8 mouse cellular contexts compared by ENCODE assay signal in the genomic region with DNA sequence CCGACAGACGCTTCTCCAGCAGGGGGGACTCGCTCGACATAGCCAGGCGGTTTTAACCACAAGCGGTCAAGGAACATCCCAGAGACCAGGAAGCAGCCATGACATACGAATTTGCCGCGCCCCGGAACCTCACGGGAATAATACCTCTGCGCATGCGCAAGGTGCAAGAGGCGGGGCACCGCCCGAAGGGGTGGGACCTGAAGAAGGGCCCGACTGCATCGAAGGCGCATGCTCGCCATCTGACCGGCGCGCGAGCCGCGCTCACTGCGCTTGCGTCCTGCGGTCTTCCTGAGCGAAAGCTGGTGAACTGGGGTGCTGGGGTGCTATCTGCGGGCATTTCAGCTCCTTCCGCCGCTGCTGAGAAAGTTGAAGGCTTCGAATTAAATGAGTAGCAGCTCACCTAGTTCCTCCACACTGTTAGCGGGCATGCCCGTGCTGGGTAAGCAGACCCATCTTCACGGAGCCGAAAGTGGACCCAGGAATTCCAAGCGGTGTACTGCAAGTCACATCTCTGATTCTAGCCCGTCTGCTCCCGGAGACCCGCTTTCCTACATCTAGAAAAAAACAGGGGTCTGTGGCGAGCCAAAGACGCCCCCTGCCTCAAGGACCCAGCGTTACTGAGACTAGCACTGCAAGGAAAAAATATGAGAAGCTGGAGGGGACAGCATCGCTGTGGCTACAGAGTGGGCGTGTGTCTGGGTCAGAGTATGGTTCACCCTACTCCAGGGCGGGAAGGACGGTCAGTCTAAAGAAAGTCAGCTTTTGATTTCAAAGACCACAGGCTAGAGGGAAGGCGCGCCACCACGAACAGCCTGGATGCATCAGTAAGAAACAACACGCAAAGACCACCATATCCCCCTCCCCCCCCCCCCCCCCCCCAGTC. TPM values are rescaled to one million over a fixed set of nuclear protein-coding genes. Genes with fewer than 3 reads are reported as not detected.
DNase-seq lines count a peak whose midpoint lies in the region; ATAC-seq lines count a peak whose summit lies in the region.

Gene Mis18a, minus strand, starts transcription at position 172 of the 883 bp plus-strand sequence.

- H3K27ac ChIP-seq in hindbrain, embryonic 15.5 days (replicated peaks) = peak within 1 kb of the TSS; percentile 69

- under 1% methylated on average over 53 of the region's 53 CpGs for WGBS in hindbrain, embryonic 15.5 days

- peak within 1 kb of the TSS; percentile 74 for H3K9ac ChIP-seq in hindbrain, embryonic 15.5 days

- peak; percentile 97 for ATAC-seq in hindbrain, embryonic 15.5 days (ENCODE audit: low FRiP score, low read depth)

- peak; percentile 92 for DNase-seq in T-cell, adult 2 months (ENCODE audit: low spot score)
- peak; percentile 93 to 96 for DNase-seq in cerebellum, postnatal 36 days
- DNase-seq in frontal cortex, postnatal 36 days (ENCODE audit: low spot score in 2 of 2) = peak; percentile 93 to 96
- DNase-seq in left cerebral cortex, adult 11 months (ENCODE audit: low spot score) = peak; percentile 92
- DNase-seq in lung, postnatal 4 days = peak; percentile 96
- DNase-seq in retina, postnatal 7 days (ENCODE audit: low read depth, low spot score) = peak; percentile 94
- DNase-seq in urinary bladder, adult 2 months (ENCODE audit: low spot score) = peak; percentile 90

- no peaks in the 10 kb centered on the region for H3K27me3 ChIP-seq in hindbrain, embryonic 15.5 days

- H3K4me2 ChIP-seq in hindbrain, embryonic 15.5 days = peak within 1 kb of the TSS; percentile 99

- peaks cover 14% of the 10 kb centered on the region for H3K4me1 ChIP-seq in hindbrain, embryonic 15.5 days (replicated peaks)

- H3K36me3 ChIP-seq in hindbrain, embryonic 15.5 days = no peaks in the 10 kb centered on the region

- H3K4me3 ChIP-seq in hindbrain, embryonic 15.5 days = peak within 1 kb of the TSS; percentile 61

- no peaks in the 10 kb centered on the region for H3K9me3 ChIP-seq in hindbrain, embryonic 15.5 days

RNA-seq across cellular contexts. Expression of gene Mis18a, which starts in this region (rescaled TPM):
- polyA plus RNA-seq in hindbrain, embryonic 15.5 days (2015; fragmentation: Nextera tagmentation; extraction: Ambion mirVana) = 30.1 and 30.3 TPM in 2 replicates
- polyA plus RNA-seq in urinary bladder, adult 2 months (2012; rRNA removed) = 11.8 and 15.9 TPM in 2 replicates

Comparison
In these comparisons a context has a peak if more than half of its experiments do, and no peak if none do; other contexts are left out.
1. Peak in every context shown above with its lines: DNase-seq, ATAC-seq, H3K4me3 ChIP-seq and H3K27ac ChIP-seq.